Mouse (Mus musculus) kidney, postnatal 25 days (tissue): ENCODE results near the gene Ptms.
A peak's percentile ranks its signal among the peaks of the same experiment; 100 is the strongest.
"Not testable (repeated sequence)": the region's sequence is repeated elsewhere in the genome, so short reads cannot be mapped to it uniquely, and the experiment has no call there.

Experiments
- DNase-seq, 2 experiments: peaks; one replicate each; pipeline ENCODE4 v3.0.0; 2021; ENCODE audit warnings: mixed read lengths in 2 of 2

Ptms gene

DNA sequence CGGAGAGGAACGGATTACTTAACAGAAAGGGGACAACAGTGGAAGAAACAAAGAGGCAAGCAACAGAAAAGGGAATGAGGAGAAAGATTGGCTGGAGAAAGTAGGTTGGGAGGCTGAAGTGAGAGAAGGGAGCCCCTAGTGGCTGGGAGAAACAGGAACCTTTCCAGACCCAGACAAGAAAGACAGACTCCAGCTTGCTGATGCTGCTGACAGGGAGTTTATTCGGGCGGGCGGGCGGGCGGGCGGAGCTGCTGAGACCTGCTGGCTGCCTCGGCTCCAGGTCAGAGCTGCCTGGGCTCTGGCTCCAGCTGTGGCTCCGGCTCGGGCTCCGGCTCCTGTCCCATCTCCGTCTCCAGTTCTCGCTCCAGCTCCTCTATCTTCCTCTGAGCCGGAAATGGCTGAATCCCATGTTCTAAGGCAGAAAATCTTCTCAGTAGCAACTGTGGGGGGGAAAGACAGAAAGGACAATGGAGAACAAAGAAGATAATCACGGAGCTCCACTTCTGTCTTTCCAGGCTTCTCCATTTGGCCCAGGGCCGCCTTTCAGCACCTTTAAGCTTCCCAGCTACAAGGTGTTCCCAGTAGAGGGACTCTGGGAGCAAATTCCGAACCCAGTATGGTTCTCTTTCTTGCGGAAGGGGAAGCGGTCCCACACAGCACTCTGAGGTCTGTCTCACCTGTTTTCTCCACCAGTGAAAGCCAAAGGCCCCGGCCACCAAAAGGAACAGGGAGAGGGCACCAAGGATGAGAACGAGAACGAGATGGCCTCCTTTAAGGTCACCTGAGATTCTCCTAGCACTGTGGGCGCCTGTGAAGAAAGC lies 15.5 kb downstream of the Ptms start:
- peak; percentile 81 to 87 for DNase-seq

DNA sequence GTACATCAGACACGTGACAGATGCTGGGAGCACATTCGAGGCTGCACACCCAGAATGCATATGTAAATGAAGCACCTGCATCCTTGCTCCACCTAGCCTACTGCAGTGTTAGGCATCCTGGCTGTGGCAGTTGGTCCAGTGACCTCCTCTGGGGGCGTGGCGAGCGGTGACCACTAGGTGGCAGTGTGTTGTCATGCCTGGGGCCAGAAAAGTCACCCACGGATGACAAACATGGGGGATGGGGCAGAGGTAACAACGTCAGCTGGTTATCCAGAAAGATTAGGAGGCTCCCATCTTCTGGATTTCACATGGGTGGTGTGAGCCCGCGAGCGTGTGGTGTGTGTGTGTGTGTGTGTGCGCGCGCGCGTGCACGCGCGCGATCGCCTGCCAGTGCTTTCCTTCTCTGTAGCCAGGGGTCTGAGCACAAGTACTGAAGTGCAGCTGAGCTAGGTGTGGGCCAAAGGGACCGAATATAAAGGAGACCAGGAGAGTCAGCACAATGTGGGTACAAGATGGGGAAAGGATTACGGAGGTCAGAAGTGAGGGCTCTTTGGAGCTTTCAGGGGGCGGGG lies 16.2 kb downstream of the Ptms start:
- peak; percentile 95 to 98 for DNase-seq

DNA sequence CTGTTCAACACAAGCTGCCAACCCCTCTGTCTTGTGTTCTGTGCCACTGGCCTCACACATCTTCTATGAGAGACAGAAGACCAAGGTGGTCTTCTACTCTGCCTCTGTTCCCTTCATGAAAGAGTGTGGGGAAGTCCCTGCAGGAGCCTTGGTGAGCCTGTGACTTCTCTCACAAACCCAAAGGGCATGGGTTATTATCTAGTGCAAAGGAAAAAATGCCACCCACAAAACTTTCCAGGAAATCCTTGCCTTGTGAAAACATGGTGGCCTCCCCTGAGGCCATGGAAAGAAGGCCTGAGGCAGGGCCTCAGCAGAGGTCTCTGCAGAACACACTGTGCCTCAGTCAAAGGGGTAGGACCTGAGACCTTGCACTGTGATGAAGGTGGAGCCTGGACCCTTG lies 18.1 kb downstream of the Ptms start:
- no peak for DNase-seq

DNA sequence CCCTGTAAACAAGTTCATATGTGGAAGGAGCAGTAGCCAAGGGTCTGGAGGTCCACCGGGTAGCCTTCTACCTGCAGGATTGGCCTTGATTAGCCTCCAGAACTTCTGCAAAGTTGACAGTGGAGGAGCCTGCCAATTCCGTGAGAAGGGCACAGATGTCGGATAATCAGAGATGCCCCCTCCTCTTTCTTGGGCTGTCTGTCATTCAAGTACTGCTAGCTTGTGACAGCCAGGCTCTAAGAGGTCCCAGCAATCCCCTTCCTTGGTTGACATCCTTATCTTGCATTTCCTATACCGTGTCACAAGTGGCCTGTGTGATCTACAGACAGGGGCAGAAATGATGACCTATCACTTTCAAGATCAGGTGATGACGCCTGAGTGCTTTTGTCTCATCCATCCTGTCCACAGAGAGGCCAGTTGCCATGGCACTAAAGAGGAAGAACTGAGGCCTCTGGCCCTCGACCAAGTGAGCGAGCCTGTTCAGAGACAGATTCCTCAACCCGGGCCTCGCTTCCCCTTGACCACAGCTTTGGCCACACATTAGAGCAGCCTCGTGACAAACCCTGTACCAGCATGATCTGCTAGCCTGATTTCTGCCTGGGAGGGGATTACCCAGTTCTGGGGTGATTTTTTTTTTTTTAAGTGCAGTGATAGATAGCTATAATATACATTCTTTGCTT lies 19.0 kb downstream of the Ptms start:
- no peak for DNase-seq

DNA sequence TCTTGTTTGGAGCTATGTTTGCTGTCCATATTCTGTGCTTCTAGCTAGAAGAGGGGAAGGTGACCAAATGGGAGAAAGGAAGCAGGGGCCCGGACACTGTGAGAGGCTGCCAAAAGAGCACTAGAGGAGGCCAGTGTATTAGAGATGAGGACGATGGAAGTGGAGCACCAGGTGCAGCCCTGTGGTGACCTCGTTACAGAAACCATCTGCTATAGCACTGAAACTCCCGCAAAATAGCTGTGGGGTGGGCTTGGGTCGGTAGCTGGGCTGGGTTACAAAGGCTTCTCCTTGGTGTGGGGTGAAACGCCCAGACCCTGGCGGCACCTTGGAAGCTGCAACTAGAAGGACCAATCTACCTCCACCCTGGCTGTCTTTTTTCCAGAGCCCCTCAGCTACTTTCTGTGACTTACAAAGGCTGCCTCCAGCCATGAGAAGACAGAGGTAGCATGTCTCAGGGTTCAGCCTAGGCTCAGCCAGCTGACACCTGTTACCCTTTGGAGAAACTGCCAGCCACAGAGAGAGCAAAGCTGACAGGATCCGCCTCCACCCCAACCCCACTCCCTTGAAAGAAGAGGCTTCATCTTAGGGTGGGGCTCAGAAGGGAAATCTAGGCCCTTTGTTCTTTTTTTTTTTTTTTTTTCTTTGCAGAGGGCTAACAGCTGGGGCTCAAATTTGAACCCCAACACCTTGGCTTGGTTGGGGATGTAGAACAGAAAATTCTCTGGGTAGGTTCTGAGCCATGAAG lies 19.7 kb downstream of the Ptms start:
- no peak for DNase-seq

DNA sequence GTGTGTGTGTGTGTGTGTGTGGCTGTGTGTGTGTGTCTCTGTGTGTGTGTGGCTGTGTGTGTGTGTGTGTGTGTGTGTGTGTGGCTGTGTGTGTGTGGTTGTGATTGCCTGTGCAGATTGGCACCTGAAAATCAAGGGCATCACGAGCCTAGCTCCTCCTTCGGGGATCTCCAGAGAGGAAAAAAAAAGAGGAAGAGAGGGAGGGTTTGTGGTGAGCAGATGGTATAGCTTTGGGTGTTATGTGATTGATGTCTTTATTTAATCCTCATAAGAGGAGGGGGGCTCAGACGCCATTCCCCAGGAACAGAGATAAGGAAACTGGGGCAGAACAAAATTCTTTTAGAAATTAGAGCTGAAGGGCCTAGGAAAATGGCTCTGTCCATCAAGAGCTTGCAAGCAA lies 21.5 kb downstream of the Ptms start:
- no peak for DNase-seq

DNA sequence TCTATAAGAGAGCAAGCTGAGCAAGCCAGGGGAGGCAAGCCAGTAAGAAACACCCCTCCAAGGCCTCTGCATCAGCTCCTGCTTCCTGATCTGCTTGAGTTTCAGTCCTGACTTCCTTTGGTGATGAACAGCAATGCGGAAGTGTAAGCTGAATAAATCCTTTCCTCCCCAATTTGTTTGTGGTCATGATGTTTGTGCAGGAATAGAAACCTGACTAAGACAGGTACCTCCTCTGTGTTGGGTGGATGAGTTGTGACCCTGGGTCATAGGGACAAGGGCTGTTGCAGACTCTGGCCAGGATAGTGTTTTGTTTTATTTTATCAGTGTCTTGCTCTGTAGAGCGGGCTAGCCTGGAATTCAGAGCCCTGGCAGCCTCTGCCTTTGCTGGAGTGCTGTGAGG lies 25.8 kb downstream of the Ptms start:
- DNase-seq = not testable (repeated sequence)

DNA sequence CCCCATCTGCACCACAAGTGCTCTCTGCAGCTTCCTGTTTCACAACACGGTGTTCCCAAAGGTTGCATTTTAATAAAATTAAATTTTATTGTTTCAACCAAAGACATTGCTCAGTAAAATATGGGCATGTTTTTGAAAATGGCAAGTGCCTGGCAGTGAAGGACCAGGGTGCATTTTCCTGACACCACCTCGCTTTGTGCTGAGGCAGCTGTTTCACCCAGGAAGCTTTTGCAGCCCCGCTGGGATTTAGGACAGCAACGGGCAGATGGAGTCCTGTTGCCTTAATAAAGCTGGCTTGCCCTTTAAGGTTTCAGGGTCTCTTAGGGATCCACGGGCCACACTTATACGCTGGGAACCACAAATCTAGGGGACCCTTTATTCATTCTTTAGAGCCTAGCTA lies 28.9 kb downstream of the Ptms start:
- DNase-seq = no peak

DNA sequence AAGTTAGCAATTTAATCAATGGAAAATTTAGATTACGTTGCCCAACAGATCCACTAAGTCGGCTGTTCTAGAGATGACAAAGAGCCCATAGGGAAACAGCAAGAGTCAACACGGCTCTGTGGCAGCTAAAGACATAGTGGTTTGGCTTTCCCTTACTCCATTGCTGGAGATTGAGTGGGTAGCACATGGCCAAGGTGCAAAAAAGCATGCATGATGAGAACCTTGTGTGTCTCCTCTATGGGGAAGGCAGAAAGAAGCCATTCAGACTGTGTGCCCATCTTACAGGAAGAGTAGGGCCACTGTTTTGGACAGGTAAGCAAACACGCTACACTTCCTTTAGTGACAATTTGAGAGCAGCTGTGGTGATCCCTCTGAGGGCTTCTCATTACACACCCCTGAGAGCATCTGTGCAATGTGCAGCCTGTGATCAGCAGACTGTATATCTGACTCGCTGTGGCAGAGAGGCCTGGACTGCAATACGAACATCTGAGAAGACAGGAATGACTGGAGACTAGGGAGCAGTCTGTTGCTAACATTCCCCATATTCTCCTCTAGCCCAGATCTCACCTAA lies 31.3 kb downstream of the Ptms start:
- DNase-seq = no peak

DNA sequence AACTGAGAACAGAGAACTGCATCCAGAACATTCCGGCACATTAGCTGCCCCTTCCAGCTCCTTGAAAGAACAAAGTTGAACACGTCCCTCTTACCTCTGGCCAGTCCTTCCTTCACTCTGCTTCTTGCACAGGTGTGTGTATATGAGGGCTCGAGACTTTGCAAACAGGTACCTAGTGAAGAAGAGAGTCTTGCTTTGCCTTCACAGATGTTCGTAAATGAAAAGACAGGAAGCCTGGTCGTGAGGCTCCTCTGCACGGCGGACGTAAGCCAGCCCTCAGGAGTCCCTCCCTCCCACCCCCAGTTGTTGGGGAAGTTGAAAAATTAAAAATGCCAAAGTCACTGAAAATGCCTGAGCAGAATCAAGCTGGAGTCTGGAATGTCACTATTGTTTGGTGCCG lies 31.9 kb downstream of the Ptms start, which contains the start of gene Cd4:
TSS of gene Cd4 (minus strand) at position 236 of the 400 bp plus-strand sequence.
- no peak for DNase-seq

DNA sequence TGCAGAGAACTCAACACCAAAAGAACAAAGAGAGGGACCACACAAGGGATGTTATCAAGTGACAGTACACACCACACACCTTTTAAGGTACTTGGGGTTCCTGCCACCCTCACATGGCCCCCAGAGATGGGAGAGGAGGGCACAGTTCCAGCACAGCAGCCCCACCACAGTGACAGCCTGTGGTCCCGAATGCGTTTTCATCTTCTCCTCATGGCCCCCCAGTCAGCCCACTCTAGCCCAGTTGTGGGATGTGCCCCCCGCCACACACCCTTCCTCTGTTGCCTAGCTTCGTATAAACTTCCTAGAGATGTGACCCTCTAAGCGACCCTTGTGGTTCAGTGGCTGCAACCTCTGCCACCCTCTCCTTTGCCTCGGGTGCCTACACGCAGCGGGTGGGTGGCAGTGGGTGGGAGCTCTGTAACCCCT lies 33.9 kb downstream of the Ptms start:
- DNase-seq = no peak

DNA sequence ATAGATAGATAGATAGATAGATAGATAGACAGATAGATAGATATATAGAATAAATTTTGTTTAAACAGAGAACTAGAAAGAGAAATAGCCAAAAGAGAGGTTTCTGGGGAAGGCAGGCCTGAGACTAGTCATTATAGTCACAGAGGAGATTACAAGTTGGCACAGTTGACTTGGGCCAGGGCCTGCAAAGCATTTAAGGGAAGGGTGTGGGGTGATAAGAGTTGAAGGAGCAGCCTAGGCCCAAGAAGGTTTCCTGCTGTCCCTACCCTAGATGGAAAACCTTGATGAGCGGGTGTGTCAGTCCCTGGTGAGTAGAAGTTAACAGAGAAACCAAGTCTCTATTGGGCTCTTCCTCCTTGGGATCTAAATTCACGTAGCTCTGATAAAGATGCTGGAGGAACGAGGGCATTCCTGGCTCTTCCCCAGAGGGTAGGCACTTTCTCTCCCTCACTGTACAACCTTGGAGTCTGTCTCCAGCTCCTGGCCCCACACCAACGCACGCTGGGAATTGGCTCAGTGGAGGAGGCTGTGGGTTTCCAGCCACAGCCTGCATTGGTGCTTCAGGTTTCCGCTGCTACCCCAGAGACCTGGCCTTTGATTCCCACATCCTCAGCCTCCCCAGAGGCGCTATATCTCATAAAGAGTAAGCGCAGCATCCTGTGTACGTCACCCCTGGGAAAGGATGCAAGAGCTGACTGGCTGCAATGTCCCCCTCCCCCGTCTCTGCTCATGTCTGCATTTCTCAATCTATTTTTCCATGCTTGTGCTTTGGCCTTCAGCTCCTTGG lies 35.0 kb downstream of the Ptms start:
- no peak for DNase-seq

DNA sequence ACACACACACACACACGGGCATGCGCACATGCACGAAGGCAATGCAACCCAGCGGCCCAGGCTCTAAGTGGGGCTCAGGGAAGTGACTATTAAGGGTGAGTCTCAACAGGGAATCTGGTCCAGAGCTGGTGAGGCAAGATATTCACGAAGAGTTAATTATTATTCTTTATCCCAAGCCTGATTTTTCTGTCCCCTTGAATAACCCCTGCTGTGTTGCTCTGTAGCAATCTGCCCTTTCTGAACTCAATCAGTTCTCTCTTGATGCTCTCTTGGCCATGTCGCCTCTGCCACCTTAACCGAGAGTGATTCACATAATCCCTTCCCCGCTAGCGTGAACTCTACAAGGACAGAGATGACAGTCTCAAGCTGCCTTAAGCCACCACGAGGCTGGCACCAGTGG lies 36.6 kb downstream of the Ptms start:
- DNase-seq = no peak

DNA sequence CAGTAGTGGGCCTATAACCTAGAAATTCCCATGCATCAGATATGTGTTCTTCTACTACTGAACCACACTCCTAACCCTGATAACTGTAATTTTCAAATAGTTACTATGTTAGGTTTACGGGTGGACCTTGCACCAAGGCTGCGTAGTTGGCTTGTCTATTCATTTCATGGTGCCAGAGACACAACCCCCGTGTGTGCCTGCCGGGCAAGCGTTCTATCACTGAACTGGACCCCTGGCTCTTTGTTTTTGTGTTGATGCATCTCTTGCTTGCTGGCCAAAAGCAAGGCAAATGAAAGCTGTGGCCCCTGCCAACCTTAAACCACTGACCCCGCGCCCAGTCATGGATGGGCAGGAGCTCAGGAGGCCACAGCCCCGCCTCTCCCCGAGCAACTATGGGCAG lies 38.1 kb downstream of the Ptms start:
- DNase-seq = no peak

DNA sequence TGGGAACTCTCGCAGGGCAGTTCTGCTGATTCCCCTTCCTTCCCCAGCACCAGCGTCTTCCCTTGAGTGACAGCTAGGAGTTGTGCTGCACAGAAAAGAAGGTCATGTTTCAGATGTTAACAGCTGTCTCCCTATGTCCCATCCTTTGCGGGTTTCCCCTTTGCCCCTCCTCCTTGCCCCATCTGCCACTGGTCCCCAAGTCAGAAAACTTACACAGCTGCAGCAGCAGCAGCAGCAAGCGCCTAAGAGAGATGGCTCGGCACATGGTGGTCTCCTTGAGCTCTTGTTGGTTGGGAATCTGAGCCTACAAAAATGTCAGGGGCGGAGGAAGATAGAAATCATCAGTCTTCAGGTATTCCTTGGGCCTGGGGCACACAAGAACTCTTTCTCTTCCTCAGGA lies 40.5 kb downstream of the Ptms start:
- no peak for DNase-seq

DNA sequence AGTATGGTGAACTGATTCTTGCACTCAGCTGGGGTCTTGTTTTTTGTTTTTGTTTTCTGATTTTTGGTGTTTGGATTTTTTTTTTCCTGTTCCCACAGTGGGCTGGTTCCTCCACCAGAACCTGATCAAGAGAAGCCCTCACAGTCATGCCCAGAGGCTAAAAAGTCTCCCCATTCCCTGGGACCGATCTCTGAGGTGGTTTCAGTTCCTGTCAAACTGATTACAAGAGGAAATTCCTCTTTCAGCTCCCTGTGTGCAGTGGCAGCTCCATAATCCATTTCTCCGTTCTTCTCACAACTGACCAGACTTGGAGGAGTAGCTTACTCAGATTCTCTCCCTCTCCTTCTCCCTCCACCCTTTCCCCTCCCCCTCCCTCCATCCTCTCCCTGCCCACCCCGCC lies 45.6 kb downstream of the Ptms start:
- no peak for DNase-seq

DNA sequence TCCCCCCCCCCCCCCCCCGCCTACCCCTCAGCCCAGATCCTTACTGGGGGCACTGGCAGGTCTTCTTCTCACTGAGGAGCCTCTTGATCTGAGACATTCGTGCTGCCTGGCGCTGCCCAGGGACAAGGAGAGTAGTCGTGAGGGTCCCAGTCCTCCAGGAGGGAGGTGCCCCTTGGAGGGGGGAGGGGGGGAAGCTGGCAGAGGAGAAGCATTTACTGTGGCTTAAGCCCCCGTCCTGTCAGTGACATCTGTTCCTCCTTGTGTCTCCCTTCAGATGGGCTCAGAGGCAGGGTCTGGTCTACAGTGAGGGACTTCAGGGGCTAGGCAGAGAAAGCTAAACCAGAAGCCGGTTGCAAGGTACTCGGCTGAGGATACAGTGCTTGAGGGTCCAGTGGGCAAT lies 53.3 kb downstream of the Ptms start:
- no peak for DNase-seq

DNA sequence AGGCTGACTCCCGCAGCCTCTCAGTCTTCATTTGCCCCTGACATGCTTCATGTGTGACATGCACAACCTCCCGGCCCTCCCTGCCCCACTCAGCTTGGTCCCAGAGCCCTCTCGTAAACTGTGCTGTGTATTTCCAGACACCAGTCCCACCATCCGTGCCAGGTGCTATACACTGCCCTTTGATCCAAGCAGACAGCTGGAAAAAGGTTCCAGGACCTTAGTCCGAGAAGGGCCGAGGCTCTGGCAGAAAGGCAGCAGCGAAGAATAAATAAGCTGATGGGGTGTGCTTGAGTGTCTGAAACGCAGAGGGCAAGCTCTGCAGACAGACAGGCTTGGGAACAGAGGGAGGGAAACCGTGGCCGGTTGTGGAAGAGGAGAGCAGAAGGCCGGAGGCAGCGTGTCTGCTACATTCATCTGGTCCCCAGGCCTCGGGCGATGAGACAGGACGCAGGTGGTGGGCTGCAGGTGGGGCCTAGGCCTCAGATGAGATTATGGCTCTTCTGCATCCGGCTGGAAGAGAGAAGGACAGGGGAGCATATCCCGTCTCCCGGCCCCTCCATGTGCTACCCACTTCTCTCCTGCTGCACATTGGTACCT lies 54.0 kb downstream of the Ptms start:
- peak; percentile 25 to 64 for DNase-seq
